Mouse (Mus musculus): ENCODE measurements at regions not wholly inside any gene's neighbourhood (a gene's known extent, or its start where the extent isn't known, plus 50 kb on each side); places are given as distances from the start of the nearest gene placed in this dataset.

GRCm38 (mm10) chr13:52765508-52766181 is 163.8 kb downstream of the Auh start:
- no peaks in the 10 kb centered on the region for H3K36me3 ChIP-seq (ENCODE audit: control insufficient read depth, insufficient read depth, low read length)
- H3K27me3 ChIP-seq (replicated peaks; ENCODE audit: control insufficient read depth, insufficient read depth, low read length), result no peaks in the 10 kb centered on the region
- TF ChIP-seq POLR2A (IDR thresholded peaks at IDR 0.05; ENCODE audit: low read depth, low read length), result no peak
- no peak for TF ChIP-seq CTCF (conservative IDR thresholded peaks at IDR 0.05; ENCODE audit: insufficient read depth, insufficient read length, low read depth, low read length)
- no peak overlapping the region for H3K27ac ChIP-seq (ENCODE audit: insufficient read depth, low read depth, low read length)
- no peak overlapping the region for H3K4me3 ChIP-seq (ENCODE audit: insufficient read depth, low read depth, low read length)
- peaks cover 3% of the 10 kb centered on the region; the same call in 1 of the 2 replicates for H3K4me1 ChIP-seq (ENCODE audit: control insufficient read depth, insufficient read depth, low read length)
- WGBS, result 42% methylated on average over 13 of the region's 13 CpGs
- peak; percentile 14 for DNase-seq

GRCm38 (mm10) chr13:52766236-52766635 is 163.2 kb downstream of the Auh start:
- no peak for TF ChIP-seq POLR2A (IDR thresholded peaks at IDR 0.05; ENCODE audit: low read depth, low read length)
- TF ChIP-seq CTCF (conservative IDR thresholded peaks at IDR 0.05; ENCODE audit: insufficient read depth, insufficient read length, low read depth, low read length), result no peak
- H3K36me3 ChIP-seq (ENCODE audit: control insufficient read depth, insufficient read depth, low read length), result no peaks in the 10 kb centered on the region
- H3K4me1 ChIP-seq (ENCODE audit: control insufficient read depth, insufficient read depth, low read length), result peaks cover 3% of the 10 kb centered on the region; the same call in 1 of the 2 replicates
- no peak overlapping the region for H3K27ac ChIP-seq (ENCODE audit: insufficient read depth, low read depth, low read length)
- peak; percentile 19 for DNase-seq
- 58% methylated on average over 2 of the region's 2 CpGs for WGBS
- no peaks in the 10 kb centered on the region for H3K27me3 ChIP-seq (replicated peaks; ENCODE audit: control insufficient read depth, insufficient read depth, low read length)
- H3K4me3 ChIP-seq (ENCODE audit: insufficient read depth, low read depth, low read length), result no peak overlapping the region

- no peak for DNase-seq
- no peak for TF ChIP-seq CTCF (conservative IDR thresholded peaks at IDR 0.05; ENCODE audit: insufficient read depth, insufficient read length, low read depth, low read length)
- TF ChIP-seq POLR2A (IDR thresholded peaks at IDR 0.05; ENCODE audit: low read depth, low read length), result no peak
- WGBS, result 69% methylated on average over 8 of the region's 8 CpGs
- Histone ChIP-seq H3K27ac (ENCODE audit: insufficient read depth, low read depth, low read length) (no peak overlapping the region), H3K36me3 (ENCODE audit: control insufficient read depth, insufficient read depth, low read length) (no peaks in the 10 kb centered on the region), H3K4me1 (ENCODE audit: control insufficient read depth, insufficient read depth, low read length) (peaks cover 3% of the 10 kb centered on the region; the same call in 1 of the 2 replicates), H3K27me3 (replicated peaks; ENCODE audit: control insufficient read depth, insufficient read depth, low read length) (no peaks in the 10 kb centered on the region), H3K4me3 (ENCODE audit: insufficient read depth, low read depth, low read length) (no peak overlapping the region)
Observed at GRCm38 (mm10) chr13:52769956-52770355, 159.5 kb downstream of the Auh start.

- no peak for DNase-seq
- 95% methylated on average over 3 of the region's 3 CpGs for WGBS
- Histone ChIP-seq H3K27me3 (replicated peaks; ENCODE audit: control insufficient read depth, insufficient read depth, low read length) (no peaks in the 10 kb centered on the region), H3K27ac (ENCODE audit: insufficient read depth, low read depth, low read length) (no peak overlapping the region), H3K4me1 (ENCODE audit: control insufficient read depth, insufficient read depth, low read length) (no peaks in the 10 kb centered on the region), H3K4me3 (ENCODE audit: insufficient read depth, low read depth, low read length) (no peak overlapping the region), H3K36me3 (ENCODE audit: control insufficient read depth, insufficient read depth, low read length) (no peaks in the 10 kb centered on the region)
- TF ChIP-seq CTCF (conservative IDR thresholded peaks at IDR 0.05; ENCODE audit: insufficient read depth, insufficient read length, low read depth, low read length) (no peak), POLR2A (IDR thresholded peaks at IDR 0.05; ENCODE audit: low read depth, low read length) (no peak)
Observed at GRCm38 (mm10) chr13:52771518-52771917, 158.0 kb downstream of the Auh start.

- 60% methylated on average over 4 of the region's 4 CpGs for WGBS
- peak; percentile 24 for DNase-seq
- H3K36me3 ChIP-seq (ENCODE audit: control insufficient read depth, insufficient read depth, low read length), result no peaks in the 10 kb centered on the region
- no peak for TF ChIP-seq CTCF (conservative IDR thresholded peaks at IDR 0.05; ENCODE audit: insufficient read depth, insufficient read length, low read depth, low read length)
- no peak overlapping the region for H3K4me3 ChIP-seq (ENCODE audit: insufficient read depth, low read depth, low read length)
- H3K27me3 ChIP-seq (replicated peaks; ENCODE audit: control insufficient read depth, insufficient read depth, low read length), result no peaks in the 10 kb centered on the region
- no peak overlapping the region for H3K27ac ChIP-seq (ENCODE audit: insufficient read depth, low read depth, low read length)
- H3K4me1 ChIP-seq (ENCODE audit: control insufficient read depth, insufficient read depth, low read length), result no peaks in the 10 kb centered on the region
Observed at GRCm38 (mm10) chr13:52772081-52772480, 157.4 kb downstream of the Auh start.

- 72% methylated on average over 6 of the region's 6 CpGs for WGBS
- DNase-seq, result no peak
- H3K27me3 ChIP-seq (replicated peaks; ENCODE audit: control insufficient read depth, insufficient read depth, low read length), result no peaks in the 10 kb centered on the region
- TF ChIP-seq POLR2A (IDR thresholded peaks at IDR 0.05; ENCODE audit: low read depth, low read length) (no peak), CTCF (conservative IDR thresholded peaks at IDR 0.05; ENCODE audit: insufficient read depth, insufficient read length, low read depth, low read length) (no peak)
- H3K4me3 ChIP-seq (ENCODE audit: insufficient read depth, low read depth, low read length), result no peak overlapping the region
- H3K4me1 ChIP-seq (ENCODE audit: control insufficient read depth, insufficient read depth, low read length), result no peaks in the 10 kb centered on the region
- no peak overlapping the region for H3K27ac ChIP-seq (ENCODE audit: insufficient read depth, low read depth, low read length)
- H3K36me3 ChIP-seq (ENCODE audit: control insufficient read depth, insufficient read depth, low read length), result no peaks in the 10 kb centered on the region
Observed at GRCm38 (mm10) chr13:52777396-52778034, 152.0 kb downstream of the Auh start.

- Histone ChIP-seq H3K27ac (ENCODE audit: insufficient read depth, low read depth, low read length) (no peak overlapping the region), H3K4me3 (ENCODE audit: insufficient read depth, low read depth, low read length) (no peak overlapping the region), H3K36me3 (ENCODE audit: control insufficient read depth, insufficient read depth, low read length) (no peaks in the 10 kb centered on the region), H3K4me1 (ENCODE audit: control insufficient read depth, insufficient read depth, low read length) (no peaks in the 10 kb centered on the region), H3K27me3 (replicated peaks; ENCODE audit: control insufficient read depth, insufficient read depth, low read length) (no peaks in the 10 kb centered on the region)
- 41% methylated on average over 4 of the region's 4 CpGs for WGBS
- no peak for TF ChIP-seq POLR2A (IDR thresholded peaks at IDR 0.05; ENCODE audit: low read depth, low read length)
- no peak for TF ChIP-seq CTCF (conservative IDR thresholded peaks at IDR 0.05; ENCODE audit: insufficient read depth, insufficient read length, low read depth, low read length)
- DNase-seq, result no peak
Observed at GRCm38 (mm10) chr13:52778848-52779247, 150.6 kb downstream of the Auh start.
